Mouse (Mus musculus) ES-Bruce4 (cell line): ENCODE data around the gene Prr14l.

Experiments
- CTCF ChIP-seq: IDR thresholded peaks from one replicate; pipeline ENCODE4 v1.8.1; 2011; ENCODE audit warnings: low read depth, low read length
- EP300 ChIP-seq: IDR thresholded peaks from 2 replicates; pipeline ENCODE4 v1.6.1; 2011; ENCODE audit warnings: low read depth, low read length; ENCODE audit not compliant: insufficient read depth

GRCm38 (mm10) chr5:32742149-32742548, 111.9 kb downstream of the Prr14l start:
- TF ChIP-seq EP300 (no peak), CTCF (peak; percentile 50)
